Mouse (Mus musculus): ENCODE results near the gene Agpat2. TPM values are rescaled to one million over a fixed set of nuclear protein-coding genes. Genes with fewer than 3 reads are reported as not detected.

Gene Agpat2
- polyA plus RNA-seq, 1 experiment: 31.3 TPM

- H3K79me2 ChIP-seq (ENCODE audit: control insufficient read depth, insufficient read depth): no peaks in the 10 kb centered on the region
- H3K4me2 ChIP-seq (ENCODE audit: low read depth): no peak overlapping the region
- no peaks in the 10 kb centered on the region for H3K36me3 ChIP-seq (ENCODE audit: control insufficient read depth, insufficient read depth)
- no peaks in the 10 kb centered on the region for H3K27me3 ChIP-seq (ENCODE audit: control insufficient read depth, insufficient read depth, insufficient read length)
- TF ChIP-seq TCF12 (IDR thresholded peaks at IDR 0.05; ENCODE audit: insufficient read depth, poor library complexity, severe bottlenecking): no peak
- H3ac ChIP-seq (ENCODE audit: control insufficient read depth, insufficient read length): no peak overlapping the region
- no peak overlapping the region for H3K4me3 ChIP-seq
Measured at GRCm38 (mm10) chr2:26550777-26551176, 53.4 kb downstream of the Agpat2 start.

- Histone ChIP-seq H3ac (ENCODE audit: control insufficient read depth, insufficient read length) (no peak overlapping the region), H3K79me2 (ENCODE audit: control insufficient read depth, insufficient read depth) (no peaks in the 10 kb centered on the region), H3K36me3 (ENCODE audit: control insufficient read depth, insufficient read depth) (no peaks in the 10 kb centered on the region), H3K27me3 (ENCODE audit: control insufficient read depth, insufficient read depth, insufficient read length) (no peaks in the 10 kb centered on the region), H3K4me3 (no peak overlapping the region), H3K4me2 (ENCODE audit: low read depth) (no peak overlapping the region)
- no peak for TF ChIP-seq CEBPB (IDR thresholded peaks at IDR 0.05; ENCODE audit: insufficient read depth, poor library complexity, severe bottlenecking)
- TF ChIP-seq TCF3 (IDR thresholded peaks at IDR 0.05; ENCODE audit: insufficient read length, low read depth): no peak
- TF ChIP-seq REST (IDR thresholded peaks at IDR 0.05; ENCODE audit: insufficient read depth, insufficient read length): no peak
- TF ChIP-seq USF1 (IDR thresholded peaks at IDR 0.05; ENCODE audit: low read depth): no peak
- no peak for TF ChIP-seq MAX (IDR thresholded peaks at IDR 0.05; ENCODE audit: low read depth)
- no peak for TF ChIP-seq SRF (IDR thresholded peaks at IDR 0.05; ENCODE audit: control insufficient read depth, insufficient read length, low read depth)
- no peak for TF ChIP-seq MYOG (IDR thresholded peaks at IDR 0.05; ENCODE audit: control insufficient read depth in 1 of 3, insufficient read depth in 1 of 3, insufficient read length in 2 of 3, low read depth in 2 of 3)
- no peak for TF ChIP-seq TCF12 (IDR thresholded peaks at IDR 0.05; ENCODE audit: insufficient read depth, poor library complexity, severe bottlenecking)
- TF ChIP-seq MYOD1 (IDR thresholded peaks at IDR 0.05; ENCODE audit: control insufficient read depth in 1 of 3, insufficient read length in 2 of 3, low read depth in 2 of 3): no peak
- TF ChIP-seq POLR2AphosphoS2 (IDR thresholded peaks at IDR 0.05; ENCODE audit: insufficient read length, low read depth): no peak
- TF ChIP-seq E2F4 (IDR thresholded peaks at IDR 0.05; ENCODE audit: insufficient read depth): no peak
- TF ChIP-seq POLR2A (IDR thresholded peaks at IDR 0.05; ENCODE audit: insufficient read length, low read depth): no peak
Measured at GRCm38 (mm10) chr2:26550205-26550604, 54.0 kb downstream of the Agpat2 start.

GRCm38 (mm10) chr2:26549801-26550200 lies 54.4 kb downstream of the Agpat2 start:
- Histone ChIP-seq H3K4me2 (ENCODE audit: low read depth) (no peak overlapping the region), H3K27me3 (ENCODE audit: control insufficient read depth, insufficient read depth, insufficient read length) (no peaks in the 10 kb centered on the region), H3K36me3 (ENCODE audit: control insufficient read depth, insufficient read depth) (no peaks in the 10 kb centered on the region), H3K79me2 (ENCODE audit: control insufficient read depth, insufficient read depth) (no peaks in the 10 kb centered on the region), H3ac (ENCODE audit: control insufficient read depth, insufficient read length) (no peak overlapping the region), H3K4me3 (no peak overlapping the region)
- TF ChIP-seq E2F4 (IDR thresholded peaks at IDR 0.05; ENCODE audit: insufficient read depth) (no peak), MYOG (IDR thresholded peaks at IDR 0.05; ENCODE audit: control insufficient read depth in 1 of 3, insufficient read depth in 1 of 3, insufficient read length in 2 of 3, low read depth in 2 of 3) (peak in 1 of 3 experiments; percentile 31)

- Histone ChIP-seq H3K4me2 (ENCODE audit: low read depth) (no peak overlapping the region), H3K4me3 (no peak overlapping the region), H3K27me3 (ENCODE audit: control insufficient read depth, insufficient read depth, insufficient read length) (no peaks in the 10 kb centered on the region), H3ac (ENCODE audit: control insufficient read depth, insufficient read length) (no peak overlapping the region), H3K79me2 (ENCODE audit: control insufficient read depth, insufficient read depth) (no peaks in the 10 kb centered on the region), H3K36me3 (ENCODE audit: control insufficient read depth, insufficient read depth) (no peaks in the 10 kb centered on the region)
- TF ChIP-seq MYOG (IDR thresholded peaks at IDR 0.05; ENCODE audit: control insufficient read depth in 1 of 3, insufficient read depth in 1 of 3, insufficient read length in 2 of 3, low read depth in 2 of 3) (peak in 1 of 3 experiments; percentile 59), E2F4 (IDR thresholded peaks at IDR 0.05; ENCODE audit: insufficient read depth) (no peak), MYOD1 (IDR thresholded peaks at IDR 0.05; ENCODE audit: control insufficient read depth in 1 of 3, insufficient read length in 2 of 3, low read depth in 2 of 3) (peak in 1 of 3 experiments; percentile 57)
Measured at GRCm38 (mm10) chr2:26547481-26547880, 56.7 kb downstream of the Agpat2 start.

GRCm38 (mm10) chr2:26544265-26544664 lies 60.0 kb downstream of the Agpat2 start:
- Histone ChIP-seq H3K4me3 (no peak overlapping the region), H3K4me2 (ENCODE audit: low read depth) (no peak overlapping the region), H3ac (ENCODE audit: control insufficient read depth, insufficient read length) (no peak overlapping the region), H3K79me2 (ENCODE audit: control insufficient read depth, insufficient read depth) (no peaks in the 10 kb centered on the region), H3K27me3 (ENCODE audit: control insufficient read depth, insufficient read depth, insufficient read length) (no peaks in the 10 kb centered on the region), H3K36me3 (ENCODE audit: control insufficient read depth, insufficient read depth) (no peaks in the 10 kb centered on the region)
- TF ChIP-seq TCF3 (IDR thresholded peaks at IDR 0.05; ENCODE audit: insufficient read length, low read depth): no peak
- TF ChIP-seq SRF (IDR thresholded peaks at IDR 0.05; ENCODE audit: control insufficient read depth, insufficient read length, low read depth): no peak
- TF ChIP-seq CEBPB (IDR thresholded peaks at IDR 0.05; ENCODE audit: insufficient read depth, poor library complexity, severe bottlenecking): no peak
- no peak for TF ChIP-seq MAX (IDR thresholded peaks at IDR 0.05; ENCODE audit: low read depth)
- TF ChIP-seq TCF12 (IDR thresholded peaks at IDR 0.05; ENCODE audit: insufficient read depth, poor library complexity, severe bottlenecking): no peak
- TF ChIP-seq MYOD1 (IDR thresholded peaks at IDR 0.05; ENCODE audit: control insufficient read depth in 1 of 3, insufficient read length in 2 of 3, low read depth in 2 of 3): no peak
- no peak for TF ChIP-seq MYOG (IDR thresholded peaks at IDR 0.05; ENCODE audit: control insufficient read depth in 1 of 3, insufficient read depth in 1 of 3, insufficient read length in 2 of 3, low read depth in 2 of 3)
- TF ChIP-seq USF1 (IDR thresholded peaks at IDR 0.05; ENCODE audit: low read depth): no peak
- no peak for TF ChIP-seq E2F4 (IDR thresholded peaks at IDR 0.05; ENCODE audit: insufficient read depth)
- TF ChIP-seq POLR2AphosphoS2 (IDR thresholded peaks at IDR 0.05; ENCODE audit: insufficient read length, low read depth): no peak
- no peak for TF ChIP-seq REST (IDR thresholded peaks at IDR 0.05; ENCODE audit: insufficient read depth, insufficient read length)
- no peak for TF ChIP-seq POLR2A (IDR thresholded peaks at IDR 0.05; ENCODE audit: insufficient read length, low read depth)
